Mouse (Mus musculus) central nervous system, embryonic 18 days (tissue): Measurements from ENCODE around the gene Vmn2r90. TPM values are rescaled to one million over a fixed set of nuclear protein-coding genes. Genes with fewer than 3 reads are reported as not detected.

Experiments used
- polyA plus RNA-seq: library from polyadenylated mRNA; depleted of rRNA; stranded (reverse); fragments of >200 nt; gene quantifications from 2 replicates; pipeline ENCODE4 v1.2.3, GENCODE M21; 2012; rRNA removed

Vmn2r90 gene
- polyA plus RNA-seq = not detected in 2 replicates

GRCm38 (mm10) chr17:17703447-17703846, at the start of gene Vmn2r90:
Vmn2r90 (plus strand) TSS chr17:17703747.

Other genes with a start within 250 kb of the Vmn2r90 start
- gene Lnpep, start 78.7 kb upstream of the Vmn2r90 start, polyA plus RNA-seq = 11.4 and 12.0 TPM in 2 replicates
- 50.8 and 53.0 TPM in 2 replicates for gene Spaca6, start 123.4 kb downstream of the Vmn2r90 start, polyA plus RNA-seq
- 0.63 and 1.5 TPM in 2 replicates for gene Has1, start 151.5 kb downstream of the Vmn2r90 start, polyA plus RNA-seq
- 0.11 and 0.14 TPM in 2 replicates for gene Fpr1, start 180.2 kb downstream of the Vmn2r90 start, polyA plus RNA-seq
- gene Fpr2, start 184.1 kb downstream of the Vmn2r90 start, polyA plus RNA-seq = 0.48 and 0.72 TPM in 2 replicates
- gene Fpr3, start 184.1 kb downstream of the Vmn2r90 start, polyA plus RNA-seq = not detected in 2 replicates